Mouse (Mus musculus) myocyte (in vitro differentiated cells): ENCODE data around the gene Recql.

Experiments used
- MYOD1 ChIP-seq, 3 experiments: IDR thresholded peaks; one replicate each; pipeline ENCODE4 v1.6.1; 2011; ENCODE audit warnings: control low read depth in 2 of 3, low read depth in 2 of 3, mild to moderate bottlenecking in 2 of 3, moderate library complexity in 1 of 3; ENCODE audit not compliant: insufficient read length in 2 of 3, control insufficient read depth in 1 of 3
- POLR2A ChIP-seq: IDR thresholded peaks from one replicate; pipeline ENCODE4 v1.6.1; 2011; ENCODE audit warnings: low read depth, mild to moderate bottlenecking, control low read depth, moderate library complexity; ENCODE audit not compliant: insufficient read length
- USF1 ChIP-seq: IDR thresholded peaks from one replicate; pipeline ENCODE4 v1.6.1; 2011; ENCODE audit warnings: low read depth, mild to moderate bottlenecking, control low read depth, moderate library complexity

DNA sequence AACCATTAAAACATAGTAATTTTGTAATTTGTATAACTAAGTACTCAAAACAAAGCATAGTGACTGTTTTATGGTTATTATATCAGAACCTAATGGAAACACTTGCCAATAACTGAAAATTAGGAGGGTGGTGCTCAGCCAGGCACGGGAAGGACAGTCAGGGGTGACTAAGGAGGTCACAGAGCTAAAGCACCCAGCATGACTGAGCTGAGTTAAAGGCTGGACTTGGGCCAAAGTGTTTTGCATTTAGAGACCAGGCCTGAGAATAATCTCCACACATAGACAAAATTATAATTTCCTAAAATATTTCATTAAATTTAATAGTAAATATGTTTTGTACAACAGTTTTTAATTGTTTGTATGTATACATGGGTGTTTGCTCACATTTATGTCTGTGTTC lies 9.8 kb downstream of the Recql start:
- TF ChIP-seq POLR2A (no peak), MYOD1 (IDR thresholded peaks at IDR 0.05; ENCODE audit: control insufficient read depth in 1 of 3, insufficient read length in 2 of 3, low read depth in 2 of 3) (no peak), USF1 (no peak)
